Mouse (Mus musculus) CH12.LX (cell line): ENCODE measurements around the gene Pigh. TPM values are rescaled to one million over a fixed set of nuclear protein-coding genes. Genes with fewer than 3 reads are reported as not detected.
A peak's percentile ranks its signal among the peaks of the same experiment; 100 is the strongest.

Experiments used
- DNase-seq: peaks from one replicate; pipeline ENCODE4 v3.0.0-alpha.2; 2013; ENCODE audit errors: extremely low read depth
- H3K27ac ChIP-seq: 2 replicates; pipeline ENCODE4 v1.5.1; 2012; ENCODE audit warnings: low read depth, mild to moderate bottlenecking, control low read depth, moderate library complexity; ENCODE audit not compliant: insufficient read depth
- H3K27me3 ChIP-seq: replicated peaks from 2 replicates; pipeline ENCODE3; 2012; ENCODE audit warnings: inconsistent platforms
- H3K36me3 ChIP-seq, 2 experiments: replicated peaks in 1 of 2; 2 replicates each; pipeline versions ENCODE3 to v1.6.1; 2012; ENCODE audit warnings: inconsistent platforms in 1 of 2, low read length in 1 of 2, mild to moderate bottlenecking in 1 of 2, mixed read lengths in 1 of 2, moderate library complexity in 1 of 2; ENCODE audit not compliant: control insufficient read depth in 1 of 2, insufficient read depth in 1 of 2
- H3K4me1 ChIP-seq, 2 experiments: 2 replicates each; pipeline ENCODE4 v1.6.1; 2012; ENCODE audit warnings: inconsistent platforms in 1 of 2, moderate library complexity in 1 of 2; ENCODE audit not compliant: insufficient read depth in 2 of 2, control insufficient read depth in 1 of 2
- H3K4me2 ChIP-seq: 2 replicates; pipeline ENCODE4 v1.6.1; 2012; ENCODE audit warnings: low read depth, mild to moderate bottlenecking, control low read depth; ENCODE audit not compliant: poor library complexity, insufficient read depth, severe bottlenecking
- H3K4me3 ChIP-seq, 3 experiments: fragments of 150-350 bp in 1 of 3; sonication (generic) in 1 of 3; replicated peaks in 1 of 3; 2 replicates each; pipeline versions ENCODE3 to v1.5.1; 2011 to 2012; ENCODE audit warnings: low read depth in 2 of 3, low read length in 2 of 3, mild to moderate bottlenecking in 2 of 3, moderate library complexity in 2 of 3, control low read depth in 1 of 3, improper control_type of control experiment in 1 of 3, inconsistent platforms in 1 of 3, mixed read lengths in 1 of 3; ENCODE audit not compliant: poor library complexity in 1 of 3
- H3K79me2 ChIP-seq: replicated peaks from 2 replicates; pipeline ENCODE4 v1.6.1; 2012; ENCODE audit warnings: mild to moderate bottlenecking, moderate library complexity; ENCODE audit not compliant: control insufficient read depth, poor library complexity, insufficient read depth, severe bottlenecking; ENCODE audit errors: extremely low read depth
- H3K9ac ChIP-seq: 2 replicates; pipeline ENCODE4 v1.6.1; 2012; ENCODE audit warnings: low read depth, mild to moderate bottlenecking, control low read depth, moderate library complexity; ENCODE audit not compliant: insufficient read depth
- H3K9me3 ChIP-seq: replicated peaks from 2 replicates; pipeline ENCODE3; 2012; ENCODE audit warnings: low read length, inconsistent platforms, mixed read lengths
- CHD1 ChIP-seq: IDR thresholded peaks from 2 replicates; pipeline ENCODE4 v1.6.1; 2012; ENCODE audit warnings: low read depth, low read length, improper control_type of control experiment, inconsistent platforms
- E2F4 ChIP-seq: IDR thresholded peaks from 2 replicates; pipeline ENCODE4 v1.6.1; 2011; ENCODE audit warnings: low read depth, low read length, improper control_type of control experiment; ENCODE audit not compliant: insufficient replicate concordance
- EP300 ChIP-seq: IDR thresholded peaks from 2 replicates; pipeline ENCODE4 v1.6.1; 2011; ENCODE audit warnings: low read length, improper control_type of control experiment
- ETS1 ChIP-seq: conservative IDR thresholded peaks from 2 replicates; pipeline ENCODE4 v1.6.1; 2012; ENCODE audit warnings: low read depth, mild to moderate bottlenecking, inconsistent platforms, low read length, improper control_type of control experiment, moderate library complexity
- GABPA ChIP-seq: IDR thresholded peaks from 2 replicates; pipeline ENCODE4 v1.6.1; 2012; ENCODE audit warnings: low read depth, low read length, improper control_type of control experiment, inconsistent platforms; ENCODE audit not compliant: insufficient replicate concordance
- HCFC1 ChIP-seq: IDR thresholded peaks from 2 replicates; pipeline ENCODE4 v1.6.1; 2012; ENCODE audit warnings: low read depth, mild to moderate bottlenecking, inconsistent platforms, low read length, improper control_type of control experiment
- JUN ChIP-seq: IDR thresholded peaks from 2 replicates; pipeline ENCODE4 v1.6.1; 2011; ENCODE audit warnings: low read depth, mild to moderate bottlenecking, low read length, improper control_type of control experiment, moderate library complexity; ENCODE audit not compliant: insufficient read depth
- JUND ChIP-seq: conservative IDR thresholded peaks from 2 replicates; pipeline ENCODE4 v1.6.1; 2011; ENCODE audit warnings: low read depth, low read length, improper control_type of control experiment
- KAT2A ChIP-seq: IDR thresholded peaks from 2 replicates; pipeline ENCODE4 v1.6.1; 2012; ENCODE audit warnings: low read length, improper control_type of control experiment, inconsistent platforms; ENCODE audit not compliant: insufficient replicate concordance
- MAFK ChIP-seq: IDR thresholded peaks from 2 replicates; pipeline ENCODE4 v1.6.1; 2011; ENCODE audit warnings: low read length, improper control_type of control experiment; ENCODE audit not compliant: insufficient replicate concordance
- MEF2A ChIP-seq: IDR thresholded peaks from 2 replicates; pipeline ENCODE4 v1.6.1; 2014; ENCODE audit warnings: low read depth, mild to moderate bottlenecking, inconsistent platforms, low read length, improper control_type of control experiment, borderline replicate concordance
- MYC ChIP-seq: IDR thresholded peaks from 2 replicates; pipeline ENCODE4 v1.6.1; 2011; ENCODE audit warnings: low read depth, mild to moderate bottlenecking, improper control_type of control experiment, low read length
- PAX5 ChIP-seq: IDR thresholded peaks from 2 replicates; pipeline ENCODE4 v1.6.1; 2012; ENCODE audit warnings: low read length, inconsistent platforms, mixed read lengths
- POLR2A ChIP-seq: IDR thresholded peaks from 2 replicates; pipeline ENCODE4 v1.6.1; 2011; ENCODE audit warnings: low read depth, mild to moderate bottlenecking, improper control_type of control experiment, low read length
- POLR2AphosphoS2 ChIP-seq: IDR thresholded peaks from 2 replicates; pipeline ENCODE4 v1.6.1; 2011; ENCODE audit warnings: low read depth, low read length, improper control_type of control experiment
- UBTF ChIP-seq: IDR thresholded peaks from 2 replicates; pipeline ENCODE4 v1.6.1; 2012; ENCODE audit warnings: low read depth, mild to moderate bottlenecking, inconsistent platforms, low read length, improper control_type of control experiment, moderate library complexity
- USF2 ChIP-seq: conservative IDR thresholded peaks from 2 replicates; pipeline ENCODE4 v1.6.1; 2011; ENCODE audit warnings: low read depth, low read length, improper control_type of control experiment
- ZC3H11A ChIP-seq: IDR thresholded peaks from 2 replicates; pipeline ENCODE4 v1.6.1; 2012; ENCODE audit warnings: low read depth, mild to moderate bottlenecking, inconsistent platforms, low read length, improper control_type of control experiment
- ZKSCAN1 ChIP-seq: IDR thresholded peaks from 2 replicates; pipeline ENCODE4 v1.6.1; 2012; ENCODE audit warnings: low read depth, inconsistent platforms, low read length, improper control_type of control experiment, borderline replicate concordance
- ZMIZ1 ChIP-seq: IDR thresholded peaks from 2 replicates; pipeline ENCODE4 v1.6.1; 2012; ENCODE audit warnings: low read depth, mild to moderate bottlenecking, inconsistent platforms, low read length, improper control_type of control experiment
- ZNF384 ChIP-seq: IDR thresholded peaks from 2 replicates; pipeline ENCODE4 v1.6.1; 2012; ENCODE audit warnings: low read depth, low read length, improper control_type of control experiment, inconsistent platforms
- dilution Hi-C: fragments of 300-500 bp; cut with MboI; formaldehyde crosslinking; loops from 2 replicates; pipeline ENCODE4 v1.14.3; 2020; ENCODE audit warnings: low sequenced_read_pairs; ENCODE audit not compliant: extremely low pct_unique_long_range_greater_than_20kb, extremely low pct_ligation_motif_present
- in situ Hi-C: fragments of 300-500 bp; cut with MboI; formaldehyde crosslinking; loops from 3 replicates; pipeline ENCODE4 v1.14.3; 2019; ENCODE audit warnings: low sequenced_read_pairs, low pct_ligation_motif_present, low pct_unique_long_range_greater_than_20kb, mixed read lengths
- polyA plus RNA-seq: library from polyadenylated mRNA; unstranded; fragments of >175 nt; gene quantifications from 2 replicates; pipeline ENCODE4 v1.2.1, GENCODE M21; 2012; ENCODE audit warnings: low read depth; ENCODE audit not compliant: insufficient read length
- total RNA-seq, 2 experiments: library from RNA; depleted of rRNA; stranded (reverse); fragments of 300-350 nt in 1 of 2; fragments of >200 nt in 1 of 2; gene quantifications; 2 replicates each; pipeline ENCODE4 v1.2.3; 2012 to 2014

The Pigh gene
- total and polyA plus RNA-seq, 3 experiments: 9.3 to 17.8 (median 12.8) TPM

DNA sequence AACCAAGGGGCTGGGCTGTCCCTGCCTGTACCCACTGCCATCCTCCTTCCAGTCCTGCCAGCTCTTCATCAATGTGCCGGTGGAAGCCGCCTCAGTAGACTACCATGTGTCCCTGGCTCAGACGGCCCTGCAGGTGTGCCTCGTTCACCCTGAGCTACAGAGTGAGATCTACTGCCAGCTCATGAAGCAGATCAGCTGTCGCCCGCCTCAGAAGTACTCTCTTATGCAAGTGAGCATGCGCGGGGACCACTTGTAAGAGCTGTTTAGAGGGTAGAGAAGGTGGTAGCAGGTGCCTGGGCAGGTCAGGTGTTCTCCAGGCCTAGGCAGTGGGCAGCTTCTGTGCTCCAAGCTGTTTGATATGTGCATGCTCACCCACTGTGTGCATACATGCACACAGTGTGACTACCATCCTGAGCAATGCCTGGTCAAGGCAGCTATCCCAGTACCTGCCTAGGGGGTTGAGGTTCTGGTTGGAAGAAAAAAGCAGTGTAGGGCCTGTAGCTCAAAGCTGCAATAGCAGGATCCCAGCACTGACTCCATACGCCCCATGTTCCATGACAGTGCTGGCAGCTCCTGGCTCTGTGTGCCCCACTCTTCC lies 18.6 kb downstream of the Pigh start:
- in situ Hi-C loops (no loop called here), dilution Hi-C loops (no loop called here)
- no peaks in the 10 kb centered on the region for H3K4me1 ChIP-seq
- no peak overlapping the region for H3K27ac ChIP-seq
- TF ChIP-seq ZMIZ1 (no peak), ZKSCAN1 (peak; percentile 74)
- no peaks in the 10 kb centered on the region for H3K27me3 ChIP-seq
- H3K36me3 ChIP-seq: peaks cover 32 to 74% of the 10 kb centered on the region in 2 experiments
- no peak overlapping the region for H3K4me3 ChIP-seq
- H3K4me2 ChIP-seq: no peak overlapping the region
- H3K9me3 ChIP-seq: no peaks in the 10 kb centered on the region
- H3K79me2 ChIP-seq: no peaks in the 10 kb centered on the region
- DNase-seq: no peak
- no peak overlapping the region for H3K9ac ChIP-seq

DNA sequence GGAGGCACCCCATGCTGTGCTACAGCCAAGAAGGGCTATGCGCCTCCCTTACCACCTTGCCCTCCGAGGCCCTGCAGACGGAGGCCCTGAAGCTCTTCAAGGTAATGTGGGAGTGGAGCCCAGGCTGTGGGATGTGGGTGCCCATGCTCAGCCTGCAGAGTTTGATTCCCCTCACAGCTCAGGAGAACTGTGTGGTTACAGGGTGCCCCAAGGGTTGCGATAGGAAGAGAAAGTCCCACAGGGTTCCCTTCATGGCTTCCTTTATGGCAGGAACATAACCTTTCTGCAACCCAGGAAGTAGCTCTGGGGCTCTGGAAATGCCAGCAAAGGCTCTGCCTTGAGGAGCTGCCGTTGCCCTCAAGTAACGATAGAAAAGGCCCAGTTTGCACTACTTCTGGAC lies 19.5 kb downstream of the Pigh start:
- dilution Hi-C loops: no loop called here
- no peak overlapping the region for H3K9ac ChIP-seq
- H3K9me3 ChIP-seq: no peaks in the 10 kb centered on the region
- TF ChIP-seq CHD1 (no peak), POLR2AphosphoS2 (no peak), ETS1 (no peak), PAX5 (no peak), E2F4 (no peak), MEF2A (no peak), ZMIZ1 (no peak), ZNF384 (no peak), USF2 (no peak), UBTF (no peak), MAFK (no peak), KAT2A (no peak), HCFC1 (no peak), POLR2A (no peak), JUND (no peak), EP300 (no peak), JUN (no peak), GABPA (no peak), ZC3H11A (no peak), MYC (no peak)
- no peak for DNase-seq
- H3K27me3 ChIP-seq: no peaks in the 10 kb centered on the region
- no peak overlapping the region for H3K4me2 ChIP-seq
- H3K36me3 ChIP-seq: peaks cover 26 to 67% of the 10 kb centered on the region in 2 experiments
- H3K4me1 ChIP-seq: peaks cover 0 to 6% of the 10 kb centered on the region in 2 experiments; a peak in 2 of 4 replicates
- H3K27ac ChIP-seq: no peak overlapping the region
- H3K79me2 ChIP-seq: no peaks in the 10 kb centered on the region
- H3K4me3 ChIP-seq: no peak overlapping the region
- in situ Hi-C loops: no loop called here
